Mouse (Mus musculus): ENCODE results near the gene Zfp39. TPM values are rescaled to one million over a fixed set of nuclear protein-coding genes. Genes with fewer than 3 reads are reported as not detected.

Zfp39 gene
- total and polyA plus RNA-seq, 3 experiments, result 5.7 to 6.8 (median 6.7) TPM

DNA sequence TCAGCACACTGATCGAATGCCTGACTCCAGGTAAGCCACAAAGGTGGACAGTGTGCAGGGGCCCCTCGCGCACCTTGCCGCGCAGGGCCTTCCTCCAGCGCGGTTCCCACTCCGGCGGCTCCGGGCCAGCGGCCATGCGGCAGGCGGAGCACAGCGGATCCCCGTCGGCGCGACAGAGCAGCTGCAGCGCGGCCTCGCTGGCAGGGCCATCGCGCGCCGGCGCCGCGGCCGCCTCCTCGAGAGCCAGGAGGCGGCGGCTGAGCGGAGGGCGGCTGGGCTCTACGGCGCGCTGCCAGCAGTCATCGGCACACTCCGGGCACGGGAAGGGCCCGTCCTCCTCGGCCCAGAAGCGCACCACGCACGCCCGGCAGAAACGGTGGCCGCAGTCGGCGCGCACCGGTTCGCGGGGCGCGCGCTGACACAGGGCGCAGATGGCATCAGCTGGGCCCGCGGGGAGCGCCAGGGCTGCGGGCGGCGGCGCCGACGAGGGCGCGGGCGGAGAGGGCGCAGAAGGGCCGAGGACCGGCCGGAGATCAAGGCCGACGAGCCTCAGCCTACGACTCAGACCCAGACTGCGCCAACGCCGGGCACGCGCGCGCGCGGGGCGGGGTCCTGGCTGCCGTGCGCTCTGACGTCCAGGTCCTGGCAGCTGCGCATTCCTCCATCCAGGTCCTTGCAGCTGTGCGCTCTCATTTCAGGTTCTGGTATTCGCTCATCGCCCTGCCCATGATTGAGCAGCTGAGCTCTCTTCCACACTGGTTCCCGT lies 34.5 kb upstream of the Zfp39 start, which contains the start of gene Rnf187 (continued):
- TF ChIP-seq JUND (conservative IDR thresholded peaks at IDR 0.05; ENCODE audit: low read depth, low read length), result no peak
- no peak for TF ChIP-seq ZKSCAN1 (IDR thresholded peaks at IDR 0.05; ENCODE audit: borderline replicate concordance, low read depth, low read length)
- peak; percentile 94 for TF ChIP-seq POLR2A (IDR thresholded peaks at IDR 0.05; ENCODE audit: low read depth, low read length)
- peak; percentile 91 for TF ChIP-seq TCF12 (IDR thresholded peaks at IDR 0.05; ENCODE audit: low read depth, low read length)
- TF ChIP-seq MAX (IDR thresholded peaks at IDR 0.05; ENCODE audit: low read length), result no peak
- no peak for TF ChIP-seq E2F4 (IDR thresholded peaks at IDR 0.05; ENCODE audit: insufficient replicate concordance, low read depth, low read length)
- TF ChIP-seq MXI1 (IDR thresholded peaks at IDR 0.05; ENCODE audit: low read depth, low read length), result peak; percentile 84
- peak; percentile 82 for TF ChIP-seq TBP (conservative IDR thresholded peaks at IDR 0.05; ENCODE audit: low read depth, low read length)
- TF ChIP-seq NRF1 (IDR thresholded peaks at IDR 0.05; ENCODE audit: low read depth, low read length), result peak; percentile 81
- no peak for TF ChIP-seq EP300 (IDR thresholded peaks at IDR 0.05; ENCODE audit: low read length)
- 0 out of 2 replicates have a peak, but pooled peaks have one; percentile 40 for TF ChIP-seq ELF1 (IDR thresholded peaks at IDR 0.05; ENCODE audit: low read depth, low read length)
- TF ChIP-seq USF1 (IDR thresholded peaks at IDR 0.05; ENCODE audit: low read depth, low read length), result no peak
- no peak for TF ChIP-seq USF2 (conservative IDR thresholded peaks at IDR 0.05; ENCODE audit: low read depth, low read length)
- no peak for TF ChIP-seq JUN (IDR thresholded peaks at IDR 0.05; ENCODE audit: insufficient read depth, low read depth, low read length)
- TF ChIP-seq MAZ (IDR thresholded peaks at IDR 0.05; ENCODE audit: low read depth, low read length), result 0 out of 2 replicates have a peak, but pooled peaks have one; percentile 19
- peak; percentile 60 for TF ChIP-seq BHLHE40 (IDR thresholded peaks at IDR 0.05; ENCODE audit: low read depth, low read length)

DNA sequence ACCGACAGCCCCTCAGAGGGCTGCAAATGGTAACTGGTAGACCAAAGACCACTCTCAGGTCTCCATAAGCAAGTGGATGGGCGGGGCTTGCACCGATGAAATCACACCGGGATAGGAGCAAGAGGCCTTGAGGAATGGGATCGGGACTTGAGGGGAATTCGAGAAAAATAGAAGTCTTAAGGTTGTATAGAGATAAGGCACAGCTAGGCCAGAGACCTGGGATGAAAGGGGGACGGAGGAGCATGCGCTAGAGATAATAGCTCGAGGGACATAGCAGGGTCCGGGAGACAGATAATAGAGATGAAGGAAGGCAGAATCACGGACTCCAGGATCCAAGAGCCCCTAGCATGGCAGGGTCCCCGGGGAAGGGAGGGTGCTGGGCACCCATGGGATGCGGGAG lies 33.9 kb upstream of the Zfp39 start:
- DNase-seq (ENCODE audit: extremely low read depth), result no peak
- H3K27me3 ChIP-seq (replicated peaks), result peaks cover 12% of the 10 kb centered on the region
- in situ Hi-C loops (cut with MboI; ENCODE audit: low pct_ligation_motif_present, low pct_unique_long_range_greater_than_20kb, low sequenced_read_pairs) (no loop called here), dilution Hi-C loops (cut with MboI; ENCODE audit: extremely low pct_ligation_motif_present, extremely low pct_unique_long_range_greater_than_20kb, low sequenced_read_pairs) (no loop called here)
- H3K4me2 ChIP-seq (ENCODE audit: insufficient read depth, low read depth, poor library complexity, severe bottlenecking), result peak overlapping the region; percentile 61
- no peak overlapping the region for H3K27ac ChIP-seq (ENCODE audit: insufficient read depth, low read depth)
- TF ChIP-seq NRF1 (IDR thresholded peaks at IDR 0.05; ENCODE audit: low read depth, low read length) (peak; percentile 61), USF2 (conservative IDR thresholded peaks at IDR 0.05; ENCODE audit: low read depth, low read length) (no peak), TCF12 (IDR thresholded peaks at IDR 0.05; ENCODE audit: low read depth, low read length) (0 out of 2 replicates have a peak, but pooled peaks have one; percentile 30), NELFE (IDR thresholded peaks at IDR 0.05; ENCODE audit: low read depth, low read length) (no peak)
- peaks cover 9% of the 10 kb centered on the region for H3K79me2 ChIP-seq (replicated peaks; ENCODE audit: control insufficient read depth, extremely low read depth, insufficient read depth, poor library complexity, severe bottlenecking)
- peak overlapping the region; percentile 90 for H3K9ac ChIP-seq (ENCODE audit: insufficient read depth, low read depth)
- peaks cover 11 to 30% of the 10 kb centered on the region in 2 experiments for H3K4me1 ChIP-seq (ENCODE audit: control insufficient read depth in 1 of 2, insufficient read depth in 2 of 2)
- peak overlapping the region; percentile 85 to 96 (median 89) for H3K4me3 ChIP-seq (replicated peaks in 1 of 3; ENCODE audit: low read depth in 2 of 3, low read length in 2 of 3, poor library complexity in 1 of 3)
- peaks cover 6% of the 10 kb centered on the region for H3K9me3 ChIP-seq (replicated peaks; ENCODE audit: low read length)
- peaks cover 32 to 41% of the 10 kb centered on the region in 2 experiments for H3K36me3 ChIP-seq (replicated peaks in 1 of 2; ENCODE audit: control insufficient read depth in 1 of 2, insufficient read depth in 1 of 2, low read length in 1 of 2)

All from CH12.LX (cell line).